Mouse (Mus musculus): Measurements from ENCODE around the gene Itgb2l.
"Not testable (repeated sequence)": the region's sequence is repeated elsewhere in the genome, so short reads cannot be mapped to it uniquely, and the experiment has no call there.

Itgb2l gene

GRCm38 (mm10) chr16:96450871-96451270 is 7.5 kb upstream of the Itgb2l start:
- DNase-seq (ENCODE audit: low read depth, low spot score); H3K27me3 ChIP-seq (ENCODE audit: control insufficient read depth, insufficient read depth, low read length, poor library complexity, severe bottlenecking); H3K36me3 ChIP-seq (ENCODE audit: control insufficient read depth, insufficient read depth, low read length, poor library complexity, severe bottlenecking): not testable (repeated sequence)

DNA sequence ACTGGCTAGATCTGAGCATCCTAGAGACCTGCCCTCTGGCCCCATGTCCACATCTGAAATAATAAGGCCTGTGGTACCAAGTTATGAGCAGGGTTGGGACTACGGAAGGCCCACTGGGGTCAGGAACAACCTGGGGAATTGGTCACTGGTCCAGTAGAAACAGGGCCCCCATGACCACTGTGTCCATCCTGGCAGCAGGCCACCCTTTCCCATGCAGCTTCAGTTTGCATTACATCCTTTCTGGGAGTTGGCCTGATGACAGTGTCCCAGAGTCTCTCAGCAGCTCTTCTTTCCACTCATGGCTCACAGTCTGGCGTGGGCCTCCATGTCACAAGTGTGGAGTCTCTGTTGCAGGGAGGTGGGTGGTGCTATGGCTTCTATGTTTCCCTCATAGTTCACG is 1.6 kb downstream of the Itgb2l start:
- no peak for DNase-seq (ENCODE audit: low read depth, low spot score)
- H3K27me3 ChIP-seq (ENCODE audit: control insufficient read depth, insufficient read depth, low read length, poor library complexity, severe bottlenecking): no peaks in the 10 kb centered on the region; the same call in 1 of the 2 replicates
- H3K36me3 ChIP-seq (ENCODE audit: control insufficient read depth, insufficient read depth, low read length, poor library complexity, severe bottlenecking): no peaks in the 10 kb centered on the region

GRCm38 (mm10) chr16:96440871-96441270 is 2.5 kb downstream of the Itgb2l start:
- no peak for DNase-seq (ENCODE audit: low read depth, low spot score)
- no peaks in the 10 kb centered on the region for H3K36me3 ChIP-seq (ENCODE audit: control insufficient read depth, insufficient read depth, low read length, poor library complexity, severe bottlenecking)

GRCm38 (mm10) chr16:96439682-96440081 is 3.7 kb downstream of the Itgb2l start:
- H3K36me3 ChIP-seq (ENCODE audit: control insufficient read depth, insufficient read depth, low read length, poor library complexity, severe bottlenecking): no peaks in the 10 kb centered on the region
- no peaks in the 10 kb centered on the region; the same call in 1 of the 2 replicates for H3K27me3 ChIP-seq (ENCODE audit: control insufficient read depth, insufficient read depth, low read length, poor library complexity, severe bottlenecking)
- DNase-seq (ENCODE audit: low read depth, low spot score): no peak

More at GRCm38 (mm10) chr16:96440871-96441270, 2.5 kb downstream of the Itgb2l start:
- no peaks in the 10 kb centered on the region; the same call in 1 of the 2 replicates for H3K27me3 ChIP-seq (ENCODE audit: control insufficient read depth, insufficient read depth, low read length, poor library complexity, severe bottlenecking)

- Histone ChIP-seq H3K36me3 (ENCODE audit: control insufficient read depth, insufficient read depth, low read length, poor library complexity, severe bottlenecking) (no peaks in the 10 kb centered on the region), H3K27me3 (ENCODE audit: control insufficient read depth, insufficient read depth, low read length, poor library complexity, severe bottlenecking) (no peaks in the 10 kb centered on the region; the same call in 1 of the 2 replicates)
- no peak for DNase-seq (ENCODE audit: low read depth, low spot score)
Measured at GRCm38 (mm10) chr16:96438946-96439345, 4.5 kb downstream of the Itgb2l start.

GRCm38 (mm10) chr16:96434024-96434785 is 9.2 kb downstream of the Itgb2l start:
- Histone ChIP-seq H3K36me3 (ENCODE audit: control insufficient read depth, insufficient read depth, low read length, poor library complexity, severe bottlenecking) (no peaks in the 10 kb centered on the region), H3K27me3 (ENCODE audit: control insufficient read depth, insufficient read depth, low read length, poor library complexity, severe bottlenecking) (no peaks in the 10 kb centered on the region)
- no peak for DNase-seq (ENCODE audit: low read depth, low spot score)

- Histone ChIP-seq H3K27me3 (ENCODE audit: control insufficient read depth, insufficient read depth, low read length, poor library complexity, severe bottlenecking) (no peaks in the 10 kb centered on the region), H3K36me3 (ENCODE audit: control insufficient read depth, insufficient read depth, low read length, poor library complexity, severe bottlenecking) (no peaks in the 10 kb centered on the region)
- no peak for DNase-seq (ENCODE audit: low read depth, low spot score)
Measured at GRCm38 (mm10) chr16:96433266-96433665, 10.2 kb downstream of the Itgb2l start.

DNA sequence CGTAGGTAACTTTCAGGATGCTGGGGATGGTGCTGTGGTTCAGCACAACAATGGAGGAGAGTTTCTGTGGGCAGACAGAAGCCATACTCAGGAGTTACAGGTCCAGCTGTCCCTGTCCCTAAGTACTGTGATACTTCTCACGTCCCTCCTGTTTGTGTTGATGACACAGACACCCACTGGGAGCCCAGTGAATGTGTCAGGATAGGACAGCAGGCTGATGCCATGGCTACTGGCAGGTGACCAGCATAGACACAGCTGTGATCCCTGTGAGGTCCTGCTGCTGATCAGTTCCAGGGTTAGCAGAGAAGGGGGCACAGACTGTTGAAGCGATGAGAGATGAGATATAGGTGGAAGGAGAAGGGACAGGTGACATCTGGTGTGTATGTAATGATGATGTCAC is 14.4 kb downstream of the Itgb2l start:
- DNase-seq (ENCODE audit: low read depth, low spot score): no peak
- H3K36me3 ChIP-seq (ENCODE audit: control insufficient read depth, insufficient read depth, low read length, poor library complexity, severe bottlenecking): no peaks in the 10 kb centered on the region
- no peaks in the 10 kb centered on the region for H3K27me3 ChIP-seq (ENCODE audit: control insufficient read depth, insufficient read depth, low read length, poor library complexity, severe bottlenecking)

- Histone ChIP-seq H3K27me3 (ENCODE audit: control insufficient read depth, insufficient read depth, low read length, poor library complexity, severe bottlenecking) (no peaks in the 10 kb centered on the region), H3K36me3 (ENCODE audit: control insufficient read depth, insufficient read depth, low read length, poor library complexity, severe bottlenecking) (no peaks in the 10 kb centered on the region)
- no peak for DNase-seq (ENCODE audit: low read depth, low spot score)
Measured at GRCm38 (mm10) chr16:96426671-96427070, 16.7 kb downstream of the Itgb2l start.

DNA sequence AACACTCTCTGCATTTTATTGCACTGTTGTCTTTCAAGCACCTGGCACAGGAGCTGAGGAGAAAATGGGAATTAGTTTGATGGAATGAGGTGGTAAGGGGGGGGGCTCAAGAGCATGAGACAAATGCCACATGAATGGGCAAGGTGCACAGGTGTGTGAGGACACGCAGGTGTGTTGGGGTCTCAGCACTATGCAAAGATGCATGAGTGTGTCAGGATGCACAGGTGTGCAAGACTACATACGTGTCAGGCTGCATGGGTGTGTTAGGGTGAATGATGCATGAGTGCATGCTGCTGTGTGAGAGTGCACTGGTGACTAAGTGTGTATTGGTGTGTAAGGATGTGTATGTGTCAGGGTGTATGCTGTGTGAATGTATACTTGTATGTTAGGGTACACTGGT is 18.4 kb downstream of the Itgb2l start:
- no peaks in the 10 kb centered on the region for H3K27me3 ChIP-seq (ENCODE audit: control insufficient read depth, insufficient read depth, low read length, poor library complexity, severe bottlenecking)
- DNase-seq (ENCODE audit: low read depth, low spot score): no peak
- no peaks in the 10 kb centered on the region for H3K36me3 ChIP-seq (ENCODE audit: control insufficient read depth, insufficient read depth, low read length, poor library complexity, severe bottlenecking)

GRCm38 (mm10) chr16:96408064-96408465 is 35.4 kb downstream of the Itgb2l start:
- no peaks in the 10 kb centered on the region for H3K27me3 ChIP-seq (ENCODE audit: control insufficient read depth, insufficient read depth, low read length, poor library complexity, severe bottlenecking)
- no peaks in the 10 kb centered on the region for H3K36me3 ChIP-seq (ENCODE audit: control insufficient read depth, insufficient read depth, low read length, poor library complexity, severe bottlenecking)
- no peak for DNase-seq (ENCODE audit: low read depth, low spot score)

DNA sequence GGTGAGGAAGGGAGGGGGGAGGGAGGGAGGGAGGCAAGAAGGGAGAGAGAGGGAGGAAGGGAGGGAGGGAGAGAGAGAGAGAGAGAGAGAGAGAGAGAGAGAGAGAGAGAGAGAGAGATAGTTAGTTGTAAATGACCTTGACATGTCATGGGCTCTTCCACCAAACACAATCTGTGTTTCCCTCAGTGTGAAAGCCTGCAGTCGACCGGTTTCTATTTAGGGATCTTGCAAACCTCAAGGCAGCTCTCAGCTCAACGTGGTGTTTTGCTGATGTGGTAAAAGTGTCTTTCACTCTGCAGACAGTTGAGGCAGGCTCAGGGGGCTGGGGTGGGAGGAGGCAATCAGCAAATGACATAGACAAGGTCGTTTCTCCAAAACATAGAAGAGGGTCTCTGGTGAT is 37.1 kb downstream of the Itgb2l start:
- DNase-seq (ENCODE audit: low read depth, low spot score): no peak
- Histone ChIP-seq H3K36me3 (ENCODE audit: control insufficient read depth, insufficient read depth, low read length, poor library complexity, severe bottlenecking) (no peaks in the 10 kb centered on the region), H3K27me3 (ENCODE audit: control insufficient read depth, insufficient read depth, low read length, poor library complexity, severe bottlenecking) (no peaks in the 10 kb centered on the region)

DNA sequence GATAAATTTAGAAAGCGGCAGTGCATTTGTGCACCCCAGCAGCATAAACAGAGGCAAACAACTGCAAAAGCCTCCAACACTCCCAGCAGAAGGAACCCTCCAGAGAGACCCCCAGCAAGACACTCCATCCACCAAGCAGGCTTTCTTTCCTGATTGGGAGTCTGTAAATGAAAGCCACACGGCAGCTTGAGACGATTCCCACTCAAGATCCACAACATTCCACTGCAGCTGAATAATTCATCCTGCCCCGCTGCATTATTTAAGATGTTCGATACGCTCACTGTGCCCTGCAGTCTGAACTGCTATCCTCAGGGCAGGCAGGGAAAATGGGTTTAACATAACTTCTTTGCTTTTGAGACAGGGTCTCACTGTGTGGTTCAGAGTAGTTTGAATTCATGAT is 41.1 kb downstream of the Itgb2l start:
- Histone ChIP-seq H3K36me3 (ENCODE audit: control insufficient read depth, insufficient read depth, low read length, poor library complexity, severe bottlenecking) (no peaks in the 10 kb centered on the region), H3K27me3 (ENCODE audit: control insufficient read depth, insufficient read depth, low read length, poor library complexity, severe bottlenecking) (no peaks in the 10 kb centered on the region)
- no peak for DNase-seq (ENCODE audit: low read depth, low spot score)

- H3K36me3 ChIP-seq (ENCODE audit: control insufficient read depth, insufficient read depth, low read length, poor library complexity, severe bottlenecking): no peaks in the 10 kb centered on the region
- no peaks in the 10 kb centered on the region for H3K27me3 ChIP-seq (ENCODE audit: control insufficient read depth, insufficient read depth, low read length, poor library complexity, severe bottlenecking)
- DNase-seq (ENCODE audit: low read depth, low spot score): no peak
Measured at GRCm38 (mm10) chr16:96400046-96400445, 43.4 kb downstream of the Itgb2l start.

DNA sequence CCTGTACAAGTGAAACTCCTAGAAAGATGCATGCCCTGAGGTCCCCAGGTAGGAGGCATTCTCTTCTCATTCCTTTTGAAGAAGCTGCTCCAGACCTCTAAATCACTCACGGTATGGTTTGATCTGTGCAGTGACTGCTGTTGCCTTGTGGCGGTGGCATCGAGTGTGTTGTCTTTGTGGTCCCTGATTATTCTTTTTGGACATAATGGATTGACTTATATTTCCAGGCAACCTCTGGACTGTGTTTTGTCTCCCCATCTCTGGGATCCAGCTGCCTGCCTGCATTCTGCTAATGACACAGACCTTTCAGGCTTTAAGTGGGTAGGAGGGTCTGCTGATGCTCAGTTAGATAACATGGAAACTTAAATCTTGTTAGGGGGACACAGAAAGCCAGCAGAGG is 44.6 kb downstream of the Itgb2l start:
- no peaks in the 10 kb centered on the region for H3K36me3 ChIP-seq (ENCODE audit: control insufficient read depth, insufficient read depth, low read length, poor library complexity, severe bottlenecking)
- no peaks in the 10 kb centered on the region for H3K27me3 ChIP-seq (ENCODE audit: control insufficient read depth, insufficient read depth, low read length, poor library complexity, severe bottlenecking)
- no peak for DNase-seq (ENCODE audit: low read depth, low spot score)
